Mouse (Mus musculus) 3T3-L1 (cell line): ENCODE measurements at regions not wholly inside any gene's neighbourhood (a gene's known extent, or its start where the extent isn't known, plus 50 kb on each side); places are given as distances from the start of the nearest gene placed in this dataset.

Experiments
- DNase-seq: peaks from one replicate; pipeline ENCODE4 v3.0.0-alpha.2; 2015; ENCODE audit warnings: low read depth, low spot score

GRCm38 (mm10) chr4:28646154-28646553, 166.8 kb upstream of the Epha7 start:
- DNase-seq: no peak

DNA sequence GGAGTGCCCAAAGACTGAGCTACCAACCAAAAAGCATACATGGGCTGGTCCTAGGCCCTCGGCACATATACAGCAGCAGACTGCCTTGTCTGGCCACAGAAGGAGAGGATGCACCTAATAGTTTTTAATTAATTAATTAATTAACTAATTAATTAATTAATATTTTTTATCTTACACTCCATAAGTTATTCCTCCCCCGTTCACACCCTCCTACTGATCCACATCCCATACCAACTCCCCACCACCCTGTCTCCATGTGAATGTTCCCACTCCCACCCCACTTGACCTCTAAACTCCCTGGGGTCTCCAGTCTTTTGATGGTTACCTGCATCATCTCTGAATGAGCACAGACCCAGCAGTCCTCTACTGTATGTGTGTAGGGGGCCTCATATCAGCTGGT, 153.5 kb upstream of the Epha7 start:
- DNase-seq: no peak

- DNase-seq: no peak
These were observed 114.8 kb upstream of the Epha7 start for GRCm38 (mm10) chr4:28698171-28698570.

DNA sequence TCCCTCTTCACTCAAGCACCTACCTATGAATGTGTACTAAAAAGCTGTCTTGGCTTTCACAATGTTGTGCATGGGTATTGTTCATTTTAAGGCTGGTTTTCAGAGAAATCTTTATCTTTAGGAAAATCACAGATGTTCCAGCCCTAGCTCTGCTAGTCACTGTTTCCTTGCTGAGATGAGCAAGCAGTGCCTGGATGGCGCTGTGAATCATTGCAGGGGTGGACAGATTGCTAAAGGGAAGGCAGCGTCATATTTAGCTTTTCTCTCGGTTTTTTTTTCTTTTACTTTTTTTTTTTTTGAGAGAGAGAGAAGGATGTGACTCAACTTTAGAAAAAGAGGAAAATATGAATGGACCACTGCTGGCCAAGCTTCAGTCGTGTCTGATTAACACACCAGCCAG, 112.5 kb upstream of the Epha7 start:
- DNase-seq: peak; percentile 63

DNA sequence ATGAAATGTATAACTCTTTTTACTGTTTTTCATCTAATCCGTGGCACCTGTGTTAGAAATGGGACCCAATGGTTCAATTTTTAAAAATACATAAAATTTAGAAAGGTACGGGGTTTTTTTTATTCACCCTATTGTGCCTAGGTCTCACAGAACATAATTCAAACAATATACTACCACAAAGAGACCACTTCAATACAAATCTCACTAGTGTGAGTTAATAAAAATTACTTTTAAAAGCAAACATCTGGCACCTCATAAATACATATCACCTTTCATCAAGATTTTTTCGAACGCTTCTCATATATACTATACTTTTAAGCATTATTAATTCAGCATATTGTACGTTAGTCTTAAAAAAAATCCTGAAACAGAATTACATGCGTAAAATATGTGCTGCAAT, 109.6 kb upstream of the Epha7 start:
- no peak for DNase-seq
